Mouse (Mus musculus) limb, embryonic 11.5 days (tissue): ENCODE measurements around the gene Cyp2d11. TPM values are rescaled to one million over a fixed set of nuclear protein-coding genes. Genes with fewer than 3 reads are reported as not detected.

Experiments
- ATAC-seq: fragments of 200-750 bp; cut with Nextera tagmentation; 2 replicates; pipeline ENCODE4 v1.8.0; 2017; ENCODE audit warnings: low read depth; ENCODE audit not compliant: insufficient number of reproducible peaks, low FRiP score, low TSS enrichment
- DNase-seq: peaks from one replicate; pipeline ENCODE4 v3.0.0-alpha.2; 2015; ENCODE audit warnings: low spot score
- H3K27ac ChIP-seq: fragments of 300-500 bp; sonication (generic); replicated peaks from 2 replicates; pipeline ENCODE4 v1.5.1; 2014; ENCODE audit warnings: low read depth, mild to moderate bottlenecking, low read length
- H3K27me3 ChIP-seq: fragments of 300-500 bp; sonication (generic); 2 replicates; pipeline ENCODE4 v1.6.1; 2014; ENCODE audit warnings: mild to moderate bottlenecking, low read length, mixed read lengths; ENCODE audit not compliant: control insufficient read depth, insufficient read depth
- H3K36me3 ChIP-seq: fragments of 300-500 bp; sonication (generic); 2 replicates; pipeline ENCODE4 v1.6.1; 2014; ENCODE audit warnings: mild to moderate bottlenecking, low read length, moderate library complexity, mixed read lengths; ENCODE audit not compliant: control insufficient read depth, insufficient read depth
- H3K4me1 ChIP-seq: fragments of 300-500 bp; sonication (generic); 2 replicates; pipeline ENCODE4 v1.6.1; 2014; ENCODE audit warnings: low read length, mixed read lengths; ENCODE audit not compliant: control insufficient read depth, insufficient read depth
- H3K4me2 ChIP-seq: fragments of 300-500 bp; sonication (generic); 2 replicates; pipeline ENCODE4 v1.6.1; 2014; ENCODE audit warnings: low read depth, mild to moderate bottlenecking, moderate library complexity; ENCODE audit not compliant: severe bottlenecking
- H3K4me3 ChIP-seq: fragments of 300-500 bp; sonication (generic); 2 replicates; pipeline ENCODE4 v1.5.1; 2014; ENCODE audit warnings: low read depth, low read length
- H3K9ac ChIP-seq: fragments of 300-500 bp; sonication (generic); 2 replicates; pipeline ENCODE4 v1.6.1; 2014; ENCODE audit warnings: mild to moderate bottlenecking, low read length
- H3K9me3 ChIP-seq: fragments of 300-500 bp; sonication (generic); 2 replicates; pipeline ENCODE4 v1.6.1; 2016; ENCODE audit warnings: low read length; ENCODE audit not compliant: control insufficient read depth
- WGBS: fragments of 180-500 bp; shearing (Covaris S2); extraction: QIAGEN DNeasy Blood & Tissue Kit; methylation state at CpG from one replicate; pipeline ENCODE4 v1.1.7; 2014; 5-methylcytosine and 5-hydroxymethylcytosine counted together
- microRNA-seq: library from miRNA; unstranded; fragments of <30 nt; microRNA quantifications from one replicate; pipeline ENCODE4, GENCODE M21; 2016
- polyA plus RNA-seq: library from polyadenylated mRNA; unstranded; fragments of >200 nt; fragmentation: Nextera tagmentation; extraction: Ambion mirVana; gene quantifications from 2 replicates; pipeline ENCODE4 v1.2.1, GENCODE M21; 2014

The Cyp2d11 gene
- polyA plus RNA-seq, 1 experiment from 2014 or later, result not detected

DNA sequence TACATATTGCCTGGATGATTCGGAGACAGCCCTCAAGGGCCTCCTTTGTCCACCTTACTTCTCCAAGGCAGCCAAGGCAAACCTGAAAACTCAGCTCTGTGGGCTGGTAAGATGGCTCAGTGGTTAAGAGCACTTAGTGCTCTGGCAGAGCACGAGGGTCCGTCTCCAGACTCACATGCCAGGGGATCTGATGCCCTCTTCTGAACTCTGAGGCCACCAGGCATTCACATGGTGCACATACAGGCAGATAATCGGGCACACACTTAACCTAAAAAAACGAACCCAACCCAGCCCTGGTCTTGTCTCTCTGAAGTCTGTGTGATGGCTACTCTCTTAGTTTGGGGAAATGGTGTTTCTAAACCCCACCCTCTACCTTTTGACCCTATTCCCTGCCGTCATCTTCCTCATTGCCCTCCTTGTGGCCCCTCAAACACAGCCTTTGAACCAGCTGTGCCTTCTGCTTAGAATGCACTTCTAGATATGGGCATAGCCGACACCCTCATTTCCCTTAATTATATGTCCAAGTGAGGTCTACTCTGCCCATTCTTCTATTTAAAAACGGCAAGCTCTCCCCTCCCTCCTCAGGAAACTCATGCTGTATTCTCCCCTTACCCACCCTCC is 54.1 kb downstream of the Cyp2d11 start:
- Histone ChIP-seq H3K27ac (no peak overlapping the region), H3K27me3 (no peaks in the 10 kb centered on the region), H3K9me3 (no peaks in the 10 kb centered on the region), H3K4me2 (no peak overlapping the region), H3K36me3 (no peaks in the 10 kb centered on the region; the same call in 1 of the 2 replicates), H3K4me1 (peaks cover 15% of the 10 kb centered on the region), H3K9ac (no peak overlapping the region), H3K4me3 (no peak overlapping the region)
- DNase-seq (no peak), ATAC-seq (no peak)
- whole genome bisulfite sequencing, result 75% methylated on average over 8 of the region's 8 CpGs

Small RNAs within 50 kb of the gene (microRNA-seq; reads per million reads assigned to microRNA genes)
- not detected for gene Gm25990
- not detected for gene Gm27331
- not detected for gene Mir7684

Other genes with a start within 250 kb of the Cyp2d11 start
- 129 and 138 TPM in 2 replicates for gene Srebf2, start 246.8 kb downstream of the Cyp2d11 start, polyA plus RNA-seq
- 0.31 TPM in 1 of 2 replicates, not detected in the other for gene Shisa8, start 181.2 kb downstream of the Cyp2d11 start, polyA plus RNA-seq
- gene Tnfrsf13c, start 169.7 kb downstream of the Cyp2d11 start, polyA plus RNA-seq, result 0.27 TPM in 1 of 2 replicates, not detected in the other
- gene Cenpm, start 149.3 kb downstream of the Cyp2d11 start, polyA plus RNA-seq, result 88.0 and 89.3 TPM in 2 replicates
- not detected in 2 replicates for gene 1500009C09Rik, start 141.6 kb downstream of the Cyp2d11 start, polyA plus RNA-seq
- 37.6 and 47.4 TPM in 2 replicates for gene Sept3, start 119.1 kb downstream of the Cyp2d11 start, polyA plus RNA-seq
- gene Wbp2nl, start 95.1 kb downstream of the Cyp2d11 start, polyA plus RNA-seq, result 0.20 TPM in 1 of 2 replicates, not detected in the other
- 25.8 and 29.7 TPM in 2 replicates for gene Naga, start 55.1 kb downstream of the Cyp2d11 start, polyA plus RNA-seq
- gene Pheta2, start 55.1 kb downstream of the Cyp2d11 start, polyA plus RNA-seq, result 6.0 and 7.0 TPM in 2 replicates
- 220 and 233 TPM in 2 replicates for gene Smdt1, start 55.1 kb downstream of the Cyp2d11 start, polyA plus RNA-seq
- 276 and 278 TPM in 2 replicates for gene Ndufa6, start 39.7 kb downstream of the Cyp2d11 start, polyA plus RNA-seq
- gene Cyp2d22, start 13.8 kb downstream of the Cyp2d11 start, polyA plus RNA-seq, result 1.6 and 1.7 TPM in 2 replicates
- not detected in 2 replicates for gene Cyp2d10, start 13.2 kb upstream of the Cyp2d11 start, polyA plus RNA-seq
- not detected in 2 replicates for gene Cyp2d9, start 39.4 kb upstream of the Cyp2d11 start, polyA plus RNA-seq
- gene Cyp2d12, start 161.1 kb upstream of the Cyp2d11 start, polyA plus RNA-seq, result not detected in 2 replicates
- not detected in 2 replicates for gene Cyp2d34, start 226.9 kb upstream of the Cyp2d11 start, polyA plus RNA-seq